Mouse (Mus musculus) neural tube, embryonic 11.5 days (tissue): ENCODE measurements around the gene Rnh1. TPM values are rescaled to one million over a fixed set of nuclear protein-coding genes. Genes with fewer than 3 reads are reported as not detected.

Experiments
- ATAC-seq: fragments of 200-750 bp; cut with Nextera tagmentation; 2 replicates; pipeline ENCODE4 v1.8.0; 2017; ENCODE audit warnings: moderate number of reproducible peaks, mild to moderate bottlenecking, moderate TSS enrichment, moderate library complexity; ENCODE audit not compliant: insufficient read depth, low FRiP score, low TSS enrichment
- DNase-seq: peaks from one replicate; pipeline ENCODE4 v3.0.0-alpha.2; 2015; ENCODE audit warnings: low spot score
- H3K27ac ChIP-seq: fragments of 300-500 bp; sonication (generic); 2 replicates; pipeline ENCODE4 v1.5.1; 2014; ENCODE audit warnings: low read depth, mild to moderate bottlenecking, low read length
- H3K27me3 ChIP-seq: fragments of 300-500 bp; sonication (generic); 2 replicates; pipeline ENCODE4 v1.6.1; 2014; ENCODE audit warnings: mild to moderate bottlenecking, low read length, mixed read lengths; ENCODE audit not compliant: control insufficient read depth, insufficient read depth
- H3K36me3 ChIP-seq: fragments of 300-500 bp; sonication (generic); 2 replicates; pipeline ENCODE4 v1.6.1; 2014; ENCODE audit warnings: mild to moderate bottlenecking, low read length, moderate library complexity, mixed read lengths; ENCODE audit not compliant: control insufficient read depth, insufficient read depth
- H3K4me1 ChIP-seq: fragments of 300-500 bp; sonication (generic); 2 replicates; pipeline ENCODE4 v1.6.1; 2014; ENCODE audit warnings: low read length, mixed read lengths; ENCODE audit not compliant: control insufficient read depth, insufficient read depth
- H3K4me2 ChIP-seq: fragments of 300-500 bp; sonication (generic); 2 replicates; pipeline ENCODE4 v1.6.1; 2014; ENCODE audit warnings: low read depth, mild to moderate bottlenecking, moderate library complexity
- H3K4me3 ChIP-seq: fragments of 300-500 bp; sonication (generic); 2 replicates; pipeline ENCODE4 v1.5.1; 2014; ENCODE audit warnings: low read depth, low read length
- H3K9ac ChIP-seq: fragments of 300-500 bp; sonication (generic); 2 replicates; pipeline ENCODE4 v1.6.1; 2014; ENCODE audit warnings: mild to moderate bottlenecking, low read length
- H3K9me3 ChIP-seq: fragments of 300-500 bp; sonication (generic); 2 replicates; pipeline ENCODE4 v1.6.1; 2016; ENCODE audit warnings: low read length; ENCODE audit not compliant: control insufficient read depth
- WGBS: fragments of 180-500 bp; shearing (Covaris S2); extraction: QIAGEN DNeasy Blood & Tissue Kit; methylation state at CpG from one replicate; pipeline ENCODE4 v1.1.7; 2014; 5-methylcytosine and 5-hydroxymethylcytosine counted together
- polyA plus RNA-seq: library from polyadenylated mRNA; unstranded; fragments of >200 nt; fragmentation: Nextera tagmentation; extraction: Ambion mirVana; gene quantifications from 2 replicates; pipeline ENCODE4 v1.2.1, GENCODE M21; 2014

Gene Rnh1
- 69.5 and 69.7 TPM in 2 replicates for polyA plus RNA-seq

- DNase-seq (peak; percentile 96), ATAC-seq (peak; percentile 97)
- Histone ChIP-seq H3K4me1 (peaks cover 17% of the 10 kb centered on the region), H3K27ac (peak within 1 kb of the TSS; percentile 79), H3K4me3 (peak within 1 kb of the TSS; percentile 36), H3K4me2 (peak within 1 kb of the TSS; percentile 60), H3K9me3 (no peaks in the 10 kb centered on the region), H3K36me3 (no peaks in the 10 kb centered on the region), H3K27me3 (no peaks in the 10 kb centered on the region), H3K9ac (peak within 1 kb of the TSS; percentile 47)
- WGBS = 4% methylated on average over 55 of the region's 55 CpGs
These were observed at the start of gene Rnh1 for GRCm38 (mm10) chr7:141172116-141173006. Gene Rnh1, minus strand, starts transcription at chr7:141172857.

GRCm38 (mm10) chr7:141222126-141222467, 49.4 kb upstream of the Rnh1 start:
- 15% methylated on average over 8 of the region's 8 CpGs for WGBS
- ATAC-seq (no peak; the same call in 1 of the 2 replicates), DNase-seq (no peak)
- Histone ChIP-seq H3K4me2 (peak overlapping the region; percentile 86), H3K27me3 (no peaks in the 10 kb centered on the region), H3K9ac (peak overlapping the region; percentile 45), H3K27ac (peak overlapping the region; percentile 81), H3K9me3 (no peaks in the 10 kb centered on the region), H3K4me3 (peak overlapping the region; percentile 42), H3K4me1 (peaks cover 11% of the 10 kb centered on the region), H3K36me3 (no peaks in the 10 kb centered on the region; the same call in 1 of the 2 replicates)

GRCm38 (mm10) chr7:141221249-141222125, 48.8 kb upstream of the Rnh1 start:
- Histone ChIP-seq H3K9me3 (no peaks in the 10 kb centered on the region), H3K27me3 (no peaks in the 10 kb centered on the region), H3K27ac (peak overlapping the region; percentile 81), H3K36me3 (no peaks in the 10 kb centered on the region; the same call in 1 of the 2 replicates), H3K4me3 (peak overlapping the region; percentile 42), H3K4me1 (peaks cover 17% of the 10 kb centered on the region), H3K4me2 (peak overlapping the region; percentile 86), H3K9ac (peak overlapping the region; percentile 55)
- peak; percentile 97 for ATAC-seq
- 4% methylated on average over 44 of the region's 44 CpGs for WGBS
- DNase-seq = peak; percentile 100

GRCm38 (mm10) chr7:141220377-141220776, 47.7 kb upstream of the Rnh1 start:
- 83% methylated on average over 1 of the region's 1 CpGs for whole genome bisulfite sequencing

GRCm38 (mm10) chr7:141219558-141220099, 47.0 kb upstream of the Rnh1 start:
- Histone ChIP-seq H3K4me2 (no peak overlapping the region), H3K9ac (no peak overlapping the region), H3K4me3 (no peak overlapping the region), H3K27ac (no peak overlapping the region), H3K9me3 (no peaks in the 10 kb centered on the region), H3K36me3 (no peaks in the 10 kb centered on the region; the same call in 1 of the 2 replicates), H3K27me3 (no peaks in the 10 kb centered on the region), H3K4me1 (peaks cover 21% of the 10 kb centered on the region)
- ATAC-seq = no peak
- 100% methylated on average over 1 of the region's 1 CpGs for WGBS
- DNase-seq = no peak

More at GRCm38 (mm10) chr7:141220377-141220776, 47.7 kb upstream of the Rnh1 start:
- H3K4me2 ChIP-seq = no peak overlapping the region
- no peaks in the 10 kb centered on the region; the same call in 1 of the 2 replicates for H3K36me3 ChIP-seq
- H3K27ac ChIP-seq = no peak overlapping the region
- no peaks in the 10 kb centered on the region for H3K9me3 ChIP-seq
- no peak overlapping the region for H3K4me3 ChIP-seq
- no peaks in the 10 kb centered on the region for H3K27me3 ChIP-seq
- DNase-seq (no peak), ATAC-seq (no peak)
- H3K4me1 ChIP-seq = peaks cover 21% of the 10 kb centered on the region
- no peak overlapping the region for H3K9ac ChIP-seq

- DNase-seq (no peak), ATAC-seq (no peak)
- H3K36me3 ChIP-seq = no peaks in the 10 kb centered on the region; the same call in 1 of the 2 replicates
- no peak overlapping the region for H3K4me2 ChIP-seq
- no peak overlapping the region; the same call in 1 of the 2 replicates for H3K9ac ChIP-seq
- 92% methylated on average over 5 of the region's 5 CpGs for WGBS
- no peak overlapping the region for H3K4me3 ChIP-seq
- H3K27ac ChIP-seq = no peak overlapping the region
- H3K9me3 ChIP-seq = no peaks in the 10 kb centered on the region
- no peaks in the 10 kb centered on the region for H3K27me3 ChIP-seq
- H3K4me1 ChIP-seq = peaks cover 21% of the 10 kb centered on the region
These were observed 46.0 kb upstream of the Rnh1 start for GRCm38 (mm10) chr7:141218557-141219133.

GRCm38 (mm10) chr7:141218141-141218540, 45.5 kb upstream of the Rnh1 start:
- Histone ChIP-seq H3K27ac (no peak overlapping the region), H3K9ac (no peak overlapping the region), H3K36me3 (no peaks in the 10 kb centered on the region; the same call in 1 of the 2 replicates), H3K27me3 (no peaks in the 10 kb centered on the region), H3K4me2 (no peak overlapping the region), H3K9me3 (no peaks in the 10 kb centered on the region), H3K4me3 (no peak overlapping the region), H3K4me1 (peaks cover 21% of the 10 kb centered on the region)
- no peak for DNase-seq
- WGBS = 73% methylated on average over 3 of the region's 3 CpGs
- no peak for ATAC-seq
